Mouse (Mus musculus): ENCODE results near the gene Fcgr2b. TPM values are rescaled to one million over a fixed set of nuclear protein-coding genes. Genes with fewer than 3 reads are reported as not detected.

Fcgr2b gene
- polyA plus RNA-seq, 1 experiment from 2014 or later, result 1.4 TPM

DNA sequence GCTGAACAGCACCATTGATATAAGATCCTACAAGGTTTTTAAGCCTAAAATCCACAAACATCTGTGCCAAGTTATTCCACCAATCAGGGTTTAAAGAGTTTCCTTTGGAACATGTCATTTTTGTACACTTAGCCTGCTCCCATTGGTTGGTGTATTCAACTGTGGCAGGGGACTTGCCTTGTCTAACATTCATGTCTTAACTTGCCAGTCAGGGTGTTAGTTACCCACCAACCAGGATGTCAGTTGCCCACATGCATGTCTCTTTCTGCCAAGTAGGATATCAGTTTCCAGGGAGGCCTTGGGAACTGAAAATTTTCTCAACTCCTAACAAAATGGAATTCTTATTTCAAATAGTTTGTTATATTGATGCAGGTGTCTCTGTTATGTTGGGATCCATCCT, 29.2 kb upstream of the Fcgr2b start:
- H3K4me3 ChIP-seq (replicated peaks; ENCODE audit: low read depth, low read length), result no peak overlapping the region
- no peak overlapping the region for H3K27ac ChIP-seq (replicated peaks; ENCODE audit: low read depth, low read length)
- no peak overlapping the region for H3K4me2 ChIP-seq (ENCODE audit: low read length)
- no peak overlapping the region for H3K9ac ChIP-seq (replicated peaks; ENCODE audit: low read length)
- H3K27me3 ChIP-seq (ENCODE audit: control insufficient read depth, insufficient read depth, low read length), result no peaks in the 10 kb centered on the region
- H3K9me3 ChIP-seq (ENCODE audit: control insufficient read depth, low read length), result no peaks in the 10 kb centered on the region
- no peak for ATAC-seq (ENCODE audit: low FRiP score, low TSS enrichment)
- no peaks in the 10 kb centered on the region for H3K36me3 ChIP-seq (ENCODE audit: control insufficient read depth, insufficient read depth, low read length)
- DNase-seq, result no peak
- H3K4me1 ChIP-seq (ENCODE audit: control insufficient read depth, insufficient read depth, low read length), result no peaks in the 10 kb centered on the region

DNA sequence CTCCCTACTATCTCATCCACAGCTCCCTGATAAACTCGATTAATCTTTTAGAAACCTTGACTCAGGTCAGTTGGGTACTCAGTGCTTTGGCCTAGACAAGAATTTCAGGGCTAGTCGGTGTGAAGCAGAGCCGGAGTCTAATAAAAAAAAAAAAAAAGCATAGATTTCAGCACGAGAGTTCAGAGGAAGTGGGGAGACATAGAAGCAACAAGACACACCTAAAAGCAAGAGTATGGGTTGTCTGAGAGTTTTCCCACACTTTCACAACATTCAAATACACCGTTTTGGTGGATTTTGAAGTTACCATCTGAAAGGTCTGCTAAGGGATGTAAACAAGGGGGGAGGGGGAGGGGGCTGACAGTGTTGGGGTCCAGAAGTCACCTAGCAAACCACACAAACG, 28.7 kb upstream of the Fcgr2b start:
- ATAC-seq (ENCODE audit: low FRiP score, low TSS enrichment) (no peak), DNase-seq (no peak)
- no peaks in the 10 kb centered on the region for H3K27me3 ChIP-seq (ENCODE audit: control insufficient read depth, insufficient read depth, low read length)
- H3K36me3 ChIP-seq (ENCODE audit: control insufficient read depth, insufficient read depth, low read length), result no peaks in the 10 kb centered on the region
- 78% methylated on average over 6 of the region's 6 CpGs for WGBS
- no peak overlapping the region for H3K4me2 ChIP-seq (ENCODE audit: low read length)
- H3K4me1 ChIP-seq (ENCODE audit: control insufficient read depth, insufficient read depth, low read length), result no peaks in the 10 kb centered on the region
- no peak overlapping the region for H3K9ac ChIP-seq (replicated peaks; ENCODE audit: low read length)
- no peak overlapping the region for H3K27ac ChIP-seq (replicated peaks; ENCODE audit: low read depth, low read length)
- no peak overlapping the region for H3K4me3 ChIP-seq (replicated peaks; ENCODE audit: low read depth, low read length)
- no peaks in the 10 kb centered on the region for H3K9me3 ChIP-seq (ENCODE audit: control insufficient read depth, low read length)

- Histone ChIP-seq H3K4me1 (ENCODE audit: control insufficient read depth, insufficient read depth, low read length) (no peaks in the 10 kb centered on the region), H3K27ac (replicated peaks; ENCODE audit: low read depth, low read length) (no peak overlapping the region), H3K4me2 (ENCODE audit: low read length) (no peak overlapping the region), H3K27me3 (ENCODE audit: control insufficient read depth, insufficient read depth, low read length) (no peaks in the 10 kb centered on the region), H3K4me3 (replicated peaks; ENCODE audit: low read depth, low read length) (no peak overlapping the region), H3K36me3 (ENCODE audit: control insufficient read depth, insufficient read depth, low read length) (no peaks in the 10 kb centered on the region), H3K9ac (replicated peaks; ENCODE audit: low read length) (no peak overlapping the region), H3K9me3 (ENCODE audit: control insufficient read depth, low read length) (no peaks in the 10 kb centered on the region)
- no peak for DNase-seq
- ATAC-seq (ENCODE audit: low FRiP score, low TSS enrichment), result no peak
These were observed 23.5 kb upstream of the Fcgr2b start for GRCm38 (mm10) chr1:170999811-171000210.

DNA sequence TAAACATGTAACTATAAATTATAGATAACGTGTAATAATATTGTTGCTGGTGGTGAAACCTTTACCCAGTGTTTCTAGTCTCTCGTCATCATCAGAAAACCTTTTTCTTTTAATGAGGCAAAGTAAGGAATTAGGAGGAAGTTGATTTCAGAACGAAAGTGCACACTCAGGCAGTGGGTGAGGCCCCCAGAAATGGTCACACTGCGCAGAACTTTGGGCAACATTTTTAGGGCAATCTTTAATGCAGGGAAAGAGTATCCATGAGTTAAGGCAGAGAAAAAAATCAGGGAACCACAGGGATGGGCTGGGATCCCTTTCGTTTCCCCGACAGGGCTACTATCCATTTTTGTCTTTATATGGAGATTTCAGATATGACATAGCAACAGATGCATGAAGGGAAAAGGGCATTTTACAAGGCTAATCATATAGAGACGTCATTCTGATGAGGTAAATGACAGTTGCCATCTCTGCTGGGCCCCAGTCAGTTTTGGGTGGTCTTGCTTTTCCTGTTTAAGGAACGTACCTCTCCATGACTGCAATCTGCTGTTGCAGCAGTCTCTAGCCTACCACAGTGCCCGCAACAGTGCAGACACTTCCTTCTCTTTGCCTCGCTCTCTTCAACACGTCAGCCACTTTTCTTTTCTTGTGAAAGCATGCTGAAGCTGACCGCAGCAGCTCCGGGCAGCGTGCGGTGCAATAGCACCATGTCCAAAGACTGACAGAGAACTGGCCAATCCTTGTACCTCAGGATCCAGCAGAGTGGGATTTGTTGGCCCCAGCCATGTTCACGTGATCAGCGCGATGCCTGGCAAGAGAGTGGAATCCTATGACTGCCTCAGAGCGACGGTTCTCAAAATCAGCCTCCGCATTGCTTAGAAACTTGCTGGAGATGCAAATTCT, 21.7 kb upstream of the Fcgr2b start:
- H3K4me2 ChIP-seq (ENCODE audit: low read length), result peak overlapping the region; percentile 5; the same call in 1 of the 2 replicates
- no peaks in the 10 kb centered on the region for H3K4me1 ChIP-seq (ENCODE audit: control insufficient read depth, insufficient read depth, low read length)
- 64% methylated on average over 21 of the region's 21 CpGs for WGBS
- H3K4me3 ChIP-seq (replicated peaks; ENCODE audit: low read depth, low read length), result no peak overlapping the region
- ATAC-seq (ENCODE audit: low FRiP score, low TSS enrichment), result no peak
- no peak overlapping the region for H3K9ac ChIP-seq (replicated peaks; ENCODE audit: low read length)
- no peaks in the 10 kb centered on the region for H3K9me3 ChIP-seq (ENCODE audit: control insufficient read depth, low read length)
- H3K27ac ChIP-seq (replicated peaks; ENCODE audit: low read depth, low read length), result no peak overlapping the region
- DNase-seq, result peak; percentile 28
- H3K27me3 ChIP-seq (ENCODE audit: control insufficient read depth, insufficient read depth, low read length), result no peaks in the 10 kb centered on the region
- H3K36me3 ChIP-seq (ENCODE audit: control insufficient read depth, insufficient read depth, low read length), result no peaks in the 10 kb centered on the region

GRCm38 (mm10) chr1:170996753-170997152, 20.4 kb upstream of the Fcgr2b start:
- WGBS, result 46% methylated on average over 3 of the region's 3 CpGs

GRCm38 (mm10) chr1:170996034-170996433, 19.7 kb upstream of the Fcgr2b start:
- Histone ChIP-seq H3K27me3 (ENCODE audit: control insufficient read depth, insufficient read depth, low read length) (no peaks in the 10 kb centered on the region), H3K4me1 (ENCODE audit: control insufficient read depth, insufficient read depth, low read length) (no peaks in the 10 kb centered on the region), H3K36me3 (ENCODE audit: control insufficient read depth, insufficient read depth, low read length) (no peaks in the 10 kb centered on the region), H3K9me3 (ENCODE audit: control insufficient read depth, low read length) (no peaks in the 10 kb centered on the region), H3K27ac (replicated peaks; ENCODE audit: low read depth, low read length) (no peak overlapping the region), H3K4me2 (ENCODE audit: low read length) (no peak overlapping the region), H3K4me3 (replicated peaks; ENCODE audit: low read depth, low read length) (no peak overlapping the region), H3K9ac (replicated peaks; ENCODE audit: low read length) (no peak overlapping the region)
- ATAC-seq (ENCODE audit: low FRiP score, low TSS enrichment) (no peak), DNase-seq (no peak)
- WGBS, result 82% methylated on average over 3 of the region's 3 CpGs

More at GRCm38 (mm10) chr1:170996753-170997152, 20.4 kb upstream of the Fcgr2b start:
- H3K9me3 ChIP-seq (ENCODE audit: control insufficient read depth, low read length), result no peaks in the 10 kb centered on the region
- no peaks in the 10 kb centered on the region for H3K36me3 ChIP-seq (ENCODE audit: control insufficient read depth, insufficient read depth, low read length)
- no peak overlapping the region for H3K9ac ChIP-seq (replicated peaks; ENCODE audit: low read length)
- peak; percentile 77 for DNase-seq
- no peak overlapping the region for H3K4me3 ChIP-seq (replicated peaks; ENCODE audit: low read depth, low read length)
- no peak overlapping the region for H3K4me2 ChIP-seq (ENCODE audit: low read length)
- H3K4me1 ChIP-seq (ENCODE audit: control insufficient read depth, insufficient read depth, low read length), result no peaks in the 10 kb centered on the region
- H3K27ac ChIP-seq (replicated peaks; ENCODE audit: low read depth, low read length), result no peak overlapping the region
- H3K27me3 ChIP-seq (ENCODE audit: control insufficient read depth, insufficient read depth, low read length), result no peaks in the 10 kb centered on the region
- ATAC-seq (ENCODE audit: low FRiP score, low TSS enrichment), result no peak

DNA sequence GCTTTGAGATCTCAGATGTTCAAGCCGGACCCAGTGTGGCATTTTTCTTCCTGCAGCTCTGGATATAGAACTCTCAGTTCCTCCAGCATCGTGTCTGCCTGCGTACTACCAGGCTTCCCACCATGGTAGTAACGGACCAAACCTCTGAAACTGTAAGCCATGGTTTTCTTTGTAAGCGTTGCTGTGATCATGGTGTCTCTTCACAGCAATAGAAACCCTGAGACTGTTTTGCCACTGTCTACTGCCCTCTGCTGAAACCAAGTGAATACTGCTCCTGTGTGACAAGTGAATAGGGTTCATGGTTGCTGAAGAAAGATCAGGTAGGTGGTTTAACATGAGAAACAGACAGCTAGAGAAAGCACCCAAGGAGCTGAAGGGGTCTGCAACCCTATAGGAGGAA, 16.2 kb upstream of the Fcgr2b start:
- DNase-seq (peak; percentile 46), ATAC-seq (ENCODE audit: low FRiP score, low TSS enrichment) (no peak)
- no peaks in the 10 kb centered on the region for H3K36me3 ChIP-seq (ENCODE audit: control insufficient read depth, insufficient read depth, low read length)
- no peak overlapping the region for H3K4me3 ChIP-seq (replicated peaks; ENCODE audit: low read depth, low read length)
- H3K27me3 ChIP-seq (ENCODE audit: control insufficient read depth, insufficient read depth, low read length), result no peaks in the 10 kb centered on the region
- no peaks in the 10 kb centered on the region for H3K4me1 ChIP-seq (ENCODE audit: control insufficient read depth, insufficient read depth, low read length)
- H3K27ac ChIP-seq (replicated peaks; ENCODE audit: low read depth, low read length), result no peak overlapping the region
- H3K9me3 ChIP-seq (ENCODE audit: control insufficient read depth, low read length), result no peaks in the 10 kb centered on the region
- H3K9ac ChIP-seq (replicated peaks; ENCODE audit: low read length), result no peak overlapping the region
- H3K4me2 ChIP-seq (ENCODE audit: low read length), result no peak overlapping the region
- 62% methylated on average over 5 of the region's 5 CpGs for WGBS

GRCm38 (mm10) chr1:170989656-170990055, 13.3 kb upstream of the Fcgr2b start:
- no peaks in the 10 kb centered on the region for H3K9me3 ChIP-seq (ENCODE audit: control insufficient read depth, low read length)
- H3K36me3 ChIP-seq (ENCODE audit: control insufficient read depth, insufficient read depth, low read length), result no peaks in the 10 kb centered on the region
- H3K9ac ChIP-seq (replicated peaks; ENCODE audit: low read length), result no peak overlapping the region
- H3K27ac ChIP-seq (replicated peaks; ENCODE audit: low read depth, low read length), result no peak overlapping the region
- no peaks in the 10 kb centered on the region for H3K27me3 ChIP-seq (ENCODE audit: control insufficient read depth, insufficient read depth, low read length)
- H3K4me2 ChIP-seq (ENCODE audit: low read length), result no peak overlapping the region
- 72% methylated on average over 9 of the region's 9 CpGs for WGBS
- H3K4me1 ChIP-seq (ENCODE audit: control insufficient read depth, insufficient read depth, low read length), result no peaks in the 10 kb centered on the region
- ATAC-seq (ENCODE audit: low FRiP score, low TSS enrichment) (no peak), DNase-seq (no peak)
- H3K4me3 ChIP-seq (replicated peaks; ENCODE audit: low read depth, low read length), result no peak overlapping the region

DNA sequence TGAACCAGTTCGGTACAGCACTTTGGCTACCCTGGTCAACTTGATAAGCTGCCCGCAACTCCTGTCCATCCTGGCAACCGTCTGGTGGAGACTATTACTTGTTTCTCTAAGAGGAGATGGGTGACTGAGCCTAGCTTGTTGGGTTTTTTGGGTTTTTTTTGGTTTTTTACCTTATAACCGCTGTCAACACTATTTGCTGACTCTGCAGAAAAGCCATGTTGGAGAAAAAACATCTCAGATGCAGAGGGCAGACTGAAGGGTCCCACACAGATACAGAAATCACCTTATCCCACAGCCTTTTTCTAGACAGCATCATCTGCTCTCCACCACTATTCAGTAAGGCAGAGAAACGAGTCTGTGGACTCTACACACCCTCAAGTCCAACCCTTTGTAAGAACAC, 9.5 kb upstream of the Fcgr2b start:
- Histone ChIP-seq H3K4me3 (replicated peaks; ENCODE audit: low read depth, low read length) (no peak overlapping the region), H3K9ac (replicated peaks; ENCODE audit: low read length) (no peak overlapping the region), H3K4me2 (ENCODE audit: low read length) (no peak overlapping the region), H3K27me3 (ENCODE audit: control insufficient read depth, insufficient read depth, low read length) (no peaks in the 10 kb centered on the region), H3K27ac (replicated peaks; ENCODE audit: low read depth, low read length) (no peak overlapping the region), H3K4me1 (ENCODE audit: control insufficient read depth, insufficient read depth, low read length) (no peaks in the 10 kb centered on the region), H3K9me3 (ENCODE audit: control insufficient read depth, low read length) (no peaks in the 10 kb centered on the region), H3K36me3 (ENCODE audit: control insufficient read depth, insufficient read depth, low read length) (no peaks in the 10 kb centered on the region)
- ATAC-seq (ENCODE audit: low FRiP score, low TSS enrichment) (no peak), DNase-seq (no peak)
- 86% methylated on average over 5 of the region's 5 CpGs for WGBS

All from midbrain, embryonic 14.5 days (tissue).